Mouse (Mus musculus) kidney, postnatal 0 days (tissue): ENCODE data around the gene Fam227a. TPM values are rescaled to one million over a fixed set of nuclear protein-coding genes. Genes with fewer than 3 reads are reported as not detected.

Source experiments
- ATAC-seq: fragments of 200-750 bp; cut with Nextera tagmentation; replicated peaks from 2 replicates; pipeline ENCODE4 v1.8.0; 2017; ENCODE audit warnings: low read depth, moderate number of reproducible peaks, moderate TSS enrichment, moderate library complexity; ENCODE audit not compliant: low FRiP score
- DNase-seq: peaks from one replicate; pipeline ENCODE4 v3.0.0-alpha.2; 2016; ENCODE audit warnings: low spot score
- H3K27ac ChIP-seq: fragments of 300-500 bp; sonication (generic); 2 replicates; pipeline ENCODE4 v1.5.1; 2014; ENCODE audit warnings: mild to moderate bottlenecking
- H3K27me3 ChIP-seq: fragments of 300-500 bp; sonication (generic); 2 replicates; pipeline ENCODE4 v1.6.1; 2014; ENCODE audit warnings: low read length, mixed read lengths; ENCODE audit not compliant: insufficient read depth
- H3K36me3 ChIP-seq: fragments of 300-500 bp; sonication (generic); 2 replicates; pipeline ENCODE4 v1.6.1; 2014; ENCODE audit warnings: low read length, mixed read lengths; ENCODE audit not compliant: insufficient read depth
- H3K4me1 ChIP-seq: fragments of 300-500 bp; sonication (generic); replicated peaks from 2 replicates; pipeline ENCODE4 v1.6.1; 2014; ENCODE audit warnings: antibody characterized with exemption, low read length, mixed read lengths; ENCODE audit not compliant: insufficient read depth
- H3K4me2 ChIP-seq: fragments of 300-500 bp; sonication (generic); 2 replicates; pipeline ENCODE4 v1.6.1; 2014; ENCODE audit warnings: mild to moderate bottlenecking, low read length, moderate library complexity, mixed read lengths
- H3K4me3 ChIP-seq: fragments of 300-500 bp; sonication (generic); replicated peaks from 2 replicates; pipeline ENCODE4 v1.5.1; 2014; ENCODE audit warnings: low read depth, low read length
- H3K9ac ChIP-seq: fragments of 300-500 bp; sonication (generic); 2 replicates; pipeline ENCODE4 v1.6.1; 2014; ENCODE audit warnings: low read depth, low read length
- H3K9me3 ChIP-seq: fragments of 300-500 bp; sonication (generic); replicated peaks from 2 replicates; pipeline ENCODE4 v1.6.1; 2016; ENCODE audit warnings: low read length, inconsistent platforms, mixed read lengths
- CTCF ChIP-seq: IDR thresholded peaks from 2 replicates; pipeline ENCODE4 v1.5.1; 2016; ENCODE audit warnings: antibody characterized with exemption, low read depth, mild to moderate bottlenecking, moderate library complexity
- WGBS: fragments of 180-500 bp; shearing (Covaris S2); extraction: QIAGEN DNeasy Blood & Tissue Kit; methylation state at CpG from one replicate; pipeline ENCODE4 v1.1.7; 2014; 5-methylcytosine and 5-hydroxymethylcytosine counted together
- polyA plus RNA-seq: library from polyadenylated mRNA; unstranded; fragments of >200 nt; fragmentation: Nextera tagmentation; extraction: Ambion mirVana; gene quantifications from 2 replicates; pipeline ENCODE4 v1.2.1, GENCODE M21; 2015

Fam227a gene
- polyA plus RNA-seq, 1 experiment from 2014 or later = 0.66 TPM

DNA sequence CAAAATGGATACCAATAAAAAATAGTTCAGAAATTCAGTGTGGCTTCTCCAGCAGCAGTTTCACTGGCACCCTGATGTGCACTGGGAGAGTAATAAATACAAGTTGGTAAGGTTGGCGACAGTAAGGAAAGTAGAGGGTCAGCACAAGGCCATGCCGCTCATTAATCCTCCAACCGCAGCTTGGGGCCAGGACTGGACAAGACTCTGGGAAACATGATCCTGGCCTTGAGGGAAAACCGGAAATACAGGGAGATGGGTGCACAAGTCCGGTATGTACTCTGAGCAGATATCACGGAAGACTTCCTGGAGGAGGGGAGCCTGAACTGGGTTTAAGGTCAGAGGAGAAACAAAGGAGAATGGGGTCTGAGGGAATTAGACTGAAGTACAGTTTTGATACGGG, 43.3 kb downstream of the Fam227a start:
- Histone ChIP-seq H3K4me3 (no peak overlapping the region), H3K4me1 (no peaks in the 10 kb centered on the region), H3K9me3 (no peaks in the 10 kb centered on the region), H3K27ac (no peak overlapping the region), H3K4me2 (no peak overlapping the region), H3K36me3 (no peaks in the 10 kb centered on the region), H3K27me3 (no peaks in the 10 kb centered on the region), H3K9ac (no peak overlapping the region)
- no peak for TF ChIP-seq CTCF
- WGBS = 37% methylated on average over 7 of the region's 7 CpGs
- DNase-seq = no peak
- ATAC-seq = no peak

GRCm38 (mm10) chr15:79609226-79609625, 49.5 kb downstream of the Fam227a start:
- Histone ChIP-seq H3K27me3 (no peaks in the 10 kb centered on the region), H3K36me3 (no peaks in the 10 kb centered on the region), H3K27ac (no peak overlapping the region), H3K4me1 (peaks cover 4% of the 10 kb centered on the region; the same call in 1 of the 2 replicates), H3K4me2 (no peak overlapping the region), H3K4me3 (no peak overlapping the region), H3K9me3 (no peaks in the 10 kb centered on the region), H3K9ac (no peak overlapping the region)
- no peak for DNase-seq
- no peak for ATAC-seq
- no peak for TF ChIP-seq CTCF
- WGBS = 93% methylated on average over 2 of the region's 2 CpGs

DNA sequence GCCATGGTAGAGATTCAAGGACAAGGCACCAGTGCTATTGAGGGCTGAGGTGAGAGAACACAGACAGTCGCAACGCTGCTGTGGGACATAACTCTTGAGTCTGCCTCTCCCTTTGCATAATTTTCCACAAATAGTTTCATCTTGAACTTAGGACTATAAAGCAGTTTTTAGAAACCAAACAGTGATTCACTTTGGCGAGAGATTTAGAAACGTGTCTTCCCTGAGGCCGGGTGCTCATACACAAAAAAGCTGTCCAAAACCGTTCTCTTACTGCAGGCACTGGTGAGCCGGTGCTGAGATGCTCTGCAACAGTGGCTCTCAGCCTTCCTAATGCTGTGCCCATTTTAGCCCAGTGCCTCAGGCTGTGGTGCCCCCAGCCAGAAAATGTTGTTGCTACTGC, 50.5 kb downstream of the Fam227a start:
- ATAC-seq (no peak), DNase-seq (no peak)
- no peak overlapping the region for H3K9ac ChIP-seq
- H3K4me3 ChIP-seq = no peak overlapping the region
- no peaks in the 10 kb centered on the region for H3K9me3 ChIP-seq
- TF ChIP-seq CTCF = no peak
- no peaks in the 10 kb centered on the region for H3K27me3 ChIP-seq
- no peak overlapping the region for H3K4me2 ChIP-seq
- peaks cover 4% of the 10 kb centered on the region; the same call in 1 of the 2 replicates for H3K4me1 ChIP-seq
- no peak overlapping the region for H3K27ac ChIP-seq
- 73% methylated on average over 7 of the region's 7 CpGs for WGBS
- no peaks in the 10 kb centered on the region for H3K36me3 ChIP-seq

- peaks cover 4% of the 10 kb centered on the region; the same call in 1 of the 2 replicates for H3K4me1 ChIP-seq
- 57% methylated on average over 2 of the region's 2 CpGs for WGBS
- no peak overlapping the region for H3K4me3 ChIP-seq
- DNase-seq = peak; percentile 41
- no peaks in the 10 kb centered on the region for H3K27me3 ChIP-seq
- H3K4me2 ChIP-seq = no peak overlapping the region
- no peak overlapping the region for H3K9ac ChIP-seq
- H3K9me3 ChIP-seq = no peaks in the 10 kb centered on the region
- ATAC-seq = no peak
- H3K27ac ChIP-seq = no peak overlapping the region
- TF ChIP-seq CTCF = peak; percentile 57
- H3K36me3 ChIP-seq = no peaks in the 10 kb centered on the region
Measured at GRCm38 (mm10) chr15:79607757-79608156, 51.0 kb downstream of the Fam227a start.

GRCm38 (mm10) chr15:79606161-79606560, 52.6 kb downstream of the Fam227a start:
- ATAC-seq (no peak), DNase-seq (no peak)
- Histone ChIP-seq H3K36me3 (no peaks in the 10 kb centered on the region), H3K4me2 (no peak overlapping the region), H3K27ac (no peak overlapping the region), H3K4me3 (no peak overlapping the region), H3K27me3 (no peaks in the 10 kb centered on the region), H3K9me3 (no peaks in the 10 kb centered on the region), H3K4me1 (peaks cover 4% of the 10 kb centered on the region; the same call in 1 of the 2 replicates), H3K9ac (no peak overlapping the region)
- TF ChIP-seq CTCF = no peak
- WGBS = 85% methylated on average over 12 of the region's 12 CpGs

GRCm38 (mm10) chr15:79604990-79605665, 53.6 kb downstream of the Fam227a start, which contains the start of gene Dmc1:
Dmc1 (minus strand) TSS chr15:79605109.
- ATAC-seq = peak; percentile 63
- no peak within 1 kb of the TSS for H3K27ac ChIP-seq
- H3K36me3 ChIP-seq = no peaks in the 10 kb centered on the region
- DNase-seq = peak; percentile 56
- no peaks in the 10 kb centered on the region for H3K27me3 ChIP-seq
- peak within 1 kb of the TSS; percentile 51 for H3K4me2 ChIP-seq
- 15% methylated on average over 37 of the region's 37 CpGs for WGBS
- peaks cover 4% of the 10 kb centered on the region; the same call in 1 of the 2 replicates for H3K4me1 ChIP-seq
- peak within 1 kb of the TSS; percentile 41 for H3K9ac ChIP-seq
- H3K9me3 ChIP-seq = no peaks in the 10 kb centered on the region
- H3K4me3 ChIP-seq = peak within 1 kb of the TSS; percentile 18
- no peak for TF ChIP-seq CTCF

DNA sequence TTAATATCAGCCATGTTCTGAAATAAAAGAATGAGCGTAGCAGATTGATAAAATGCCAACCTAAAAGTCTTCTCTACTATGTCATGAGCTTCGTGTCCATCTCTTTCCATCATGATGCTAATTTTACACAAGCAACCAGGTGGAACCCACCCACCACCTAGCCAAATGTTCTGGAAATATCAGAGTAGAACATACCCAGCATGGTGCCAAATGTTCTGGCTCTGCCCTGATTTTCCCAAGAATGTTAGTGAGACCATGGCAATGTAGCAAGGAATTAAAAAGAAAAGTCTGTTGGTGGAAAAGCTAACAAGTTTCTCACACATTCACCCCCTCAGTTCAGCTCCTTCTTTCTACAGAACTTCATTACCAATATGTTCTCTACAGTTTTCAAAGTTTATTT, 58.6 kb downstream of the Fam227a start:
- Histone ChIP-seq H3K4me3 (no peak overlapping the region), H3K4me1 (peaks cover 4% of the 10 kb centered on the region; the same call in 1 of the 2 replicates), H3K27me3 (no peaks in the 10 kb centered on the region), H3K9me3 (no peaks in the 10 kb centered on the region), H3K27ac (no peak overlapping the region), H3K9ac (no peak overlapping the region), H3K36me3 (no peaks in the 10 kb centered on the region), H3K4me2 (no peak overlapping the region)
- ATAC-seq = no peak
- 88% methylated on average over 2 of the region's 2 CpGs for WGBS
- no peak for TF ChIP-seq CTCF
- no peak for DNase-seq
